Mouse (Mus musculus): Measurements from ENCODE around the gene Gpr162.
"Not testable (repeated sequence)": the region's sequence is repeated elsewhere in the genome, so short reads cannot be mapped to it uniquely, and the experiment has no call there.

Gpr162 gene

GRCm38 (mm10) chr6:124863658-124864298 lies at the start of gene Gpr162:
Gpr162 (minus strand) TSS chr6:124863983.
- DNase-seq (ENCODE audit: low read depth, low spot score), result peak; percentile 80

GRCm38 (mm10) chr6:124913214-124913613 lies 49.4 kb upstream of the Gpr162 start:
- DNase-seq (ENCODE audit: low read depth, low spot score), result no peak

DNA sequence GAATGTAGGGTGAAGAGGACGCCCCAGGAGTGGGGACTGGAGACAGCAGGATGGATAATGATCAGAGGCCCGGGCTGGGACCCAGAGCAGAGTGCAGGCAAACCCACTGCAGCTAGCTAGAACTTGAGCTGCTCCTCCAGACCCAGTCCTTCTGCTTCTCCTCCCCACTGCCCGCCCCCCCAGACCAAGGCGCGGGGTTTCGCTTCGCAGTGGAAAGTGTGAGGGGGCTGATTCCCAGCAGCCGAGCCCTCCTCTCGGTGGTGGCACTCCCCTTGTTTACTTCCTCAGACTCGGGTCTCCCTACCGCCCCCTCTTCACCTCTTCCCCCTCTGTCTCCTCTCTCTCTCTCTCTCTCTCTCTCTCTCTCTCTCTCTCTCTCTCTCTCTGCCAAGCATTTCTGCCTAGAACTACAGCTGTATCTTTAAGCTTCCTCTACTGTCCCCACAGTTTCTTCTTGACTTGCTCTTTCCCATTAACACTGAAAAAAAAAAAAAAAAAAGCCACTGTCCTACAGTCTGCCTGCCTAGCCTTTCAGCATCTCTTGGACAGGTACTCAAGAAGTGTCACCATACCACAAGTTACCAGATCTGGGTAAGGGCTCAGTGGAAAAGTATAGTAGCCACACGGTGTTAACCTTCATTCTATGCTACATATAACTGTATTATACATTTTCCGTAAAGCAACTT lies 47.9 kb upstream of the Gpr162 start, which contains the start of gene Lag3:
Gene Lag3 (minus strand): TSS at position 173 of the 686 bp plus-strand sequence.
- no peak for DNase-seq (ENCODE audit: low read depth, low spot score)

- no peak for DNase-seq (ENCODE audit: low read depth, low spot score)
These were observed 46.2 kb upstream of the Gpr162 start for GRCm38 (mm10) chr6:124910032-124910431.

DNA sequence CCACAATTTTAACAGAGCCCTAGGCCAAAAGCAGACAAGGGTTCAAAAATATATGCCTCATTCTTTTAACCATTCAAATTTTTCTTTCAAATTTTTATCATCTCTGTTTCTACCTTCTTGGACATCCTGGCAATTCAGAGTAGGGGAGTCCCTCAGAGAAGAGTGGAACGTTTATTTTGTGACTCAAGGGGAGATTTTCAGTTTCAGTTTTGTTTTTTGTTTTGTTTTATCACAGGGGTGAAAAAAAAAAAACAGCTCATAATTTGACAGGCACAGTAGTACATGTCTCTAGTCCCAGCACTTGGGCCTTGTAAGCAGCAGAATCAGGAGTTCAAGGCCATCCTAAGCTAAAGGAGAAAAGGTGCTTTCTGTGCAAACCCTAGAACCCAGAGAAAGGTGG lies 44.0 kb upstream of the Gpr162 start:
- no peak for DNase-seq (ENCODE audit: low read depth, low spot score)

DNA sequence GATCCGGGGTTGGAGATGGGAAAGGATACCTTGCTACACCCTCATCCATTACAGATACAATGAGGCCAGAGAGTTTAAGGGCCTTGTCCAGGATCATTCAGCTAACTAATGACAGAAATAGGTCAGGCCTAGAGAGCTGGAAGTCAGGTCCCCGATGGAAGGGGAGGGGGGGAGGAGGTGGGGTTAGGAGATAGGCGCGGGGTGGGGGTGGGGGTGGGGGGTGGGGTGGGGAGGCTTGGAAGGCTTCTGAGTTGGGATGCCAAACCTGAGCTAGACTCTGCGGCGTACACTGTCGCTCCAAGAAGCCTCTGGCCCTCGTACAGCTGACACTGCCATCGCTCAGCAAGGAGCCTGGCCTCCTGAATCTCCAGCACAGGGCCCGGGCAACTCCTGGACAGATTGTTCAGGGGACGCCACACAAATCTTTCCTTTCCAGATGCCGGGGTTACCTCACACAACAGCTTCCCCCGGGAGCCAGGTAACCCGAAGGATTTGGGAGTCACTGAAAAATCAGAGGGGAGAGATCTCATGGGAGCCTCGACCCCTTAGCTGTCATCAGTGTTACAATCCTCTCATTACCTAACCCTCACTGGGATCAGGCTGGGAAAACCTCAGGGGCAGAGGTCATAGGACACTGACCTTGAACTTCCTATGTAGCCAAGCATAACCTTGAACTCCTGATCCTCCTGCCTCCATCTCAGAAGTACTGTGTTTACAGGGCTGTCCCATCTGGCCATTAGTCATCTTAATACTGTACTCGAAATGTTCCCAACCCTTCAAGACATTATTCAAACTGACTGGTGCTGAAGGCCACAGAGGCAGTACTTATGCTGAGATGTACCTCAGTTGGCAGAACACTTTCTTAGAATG lies 41.4 kb upstream of the Gpr162 start:
- no peak for DNase-seq (ENCODE audit: low read depth, low spot score)

GRCm38 (mm10) chr6:124904161-124904981 lies 40.6 kb upstream of the Gpr162 start:
- DNase-seq (ENCODE audit: low read depth, low spot score), result peak; percentile 92

- DNase-seq (ENCODE audit: low read depth, low spot score), result peak; percentile 77
These were observed 39.9 kb upstream of the Gpr162 start for GRCm38 (mm10) chr6:124903580-124904151.

DNA sequence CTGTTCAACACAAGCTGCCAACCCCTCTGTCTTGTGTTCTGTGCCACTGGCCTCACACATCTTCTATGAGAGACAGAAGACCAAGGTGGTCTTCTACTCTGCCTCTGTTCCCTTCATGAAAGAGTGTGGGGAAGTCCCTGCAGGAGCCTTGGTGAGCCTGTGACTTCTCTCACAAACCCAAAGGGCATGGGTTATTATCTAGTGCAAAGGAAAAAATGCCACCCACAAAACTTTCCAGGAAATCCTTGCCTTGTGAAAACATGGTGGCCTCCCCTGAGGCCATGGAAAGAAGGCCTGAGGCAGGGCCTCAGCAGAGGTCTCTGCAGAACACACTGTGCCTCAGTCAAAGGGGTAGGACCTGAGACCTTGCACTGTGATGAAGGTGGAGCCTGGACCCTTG lies 38.1 kb upstream of the Gpr162 start:
- DNase-seq (ENCODE audit: low read depth, low spot score), result no peak

DNA sequence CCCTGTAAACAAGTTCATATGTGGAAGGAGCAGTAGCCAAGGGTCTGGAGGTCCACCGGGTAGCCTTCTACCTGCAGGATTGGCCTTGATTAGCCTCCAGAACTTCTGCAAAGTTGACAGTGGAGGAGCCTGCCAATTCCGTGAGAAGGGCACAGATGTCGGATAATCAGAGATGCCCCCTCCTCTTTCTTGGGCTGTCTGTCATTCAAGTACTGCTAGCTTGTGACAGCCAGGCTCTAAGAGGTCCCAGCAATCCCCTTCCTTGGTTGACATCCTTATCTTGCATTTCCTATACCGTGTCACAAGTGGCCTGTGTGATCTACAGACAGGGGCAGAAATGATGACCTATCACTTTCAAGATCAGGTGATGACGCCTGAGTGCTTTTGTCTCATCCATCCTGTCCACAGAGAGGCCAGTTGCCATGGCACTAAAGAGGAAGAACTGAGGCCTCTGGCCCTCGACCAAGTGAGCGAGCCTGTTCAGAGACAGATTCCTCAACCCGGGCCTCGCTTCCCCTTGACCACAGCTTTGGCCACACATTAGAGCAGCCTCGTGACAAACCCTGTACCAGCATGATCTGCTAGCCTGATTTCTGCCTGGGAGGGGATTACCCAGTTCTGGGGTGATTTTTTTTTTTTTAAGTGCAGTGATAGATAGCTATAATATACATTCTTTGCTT lies 37.2 kb upstream of the Gpr162 start:
- DNase-seq (ENCODE audit: low read depth, low spot score), result no peak

DNA sequence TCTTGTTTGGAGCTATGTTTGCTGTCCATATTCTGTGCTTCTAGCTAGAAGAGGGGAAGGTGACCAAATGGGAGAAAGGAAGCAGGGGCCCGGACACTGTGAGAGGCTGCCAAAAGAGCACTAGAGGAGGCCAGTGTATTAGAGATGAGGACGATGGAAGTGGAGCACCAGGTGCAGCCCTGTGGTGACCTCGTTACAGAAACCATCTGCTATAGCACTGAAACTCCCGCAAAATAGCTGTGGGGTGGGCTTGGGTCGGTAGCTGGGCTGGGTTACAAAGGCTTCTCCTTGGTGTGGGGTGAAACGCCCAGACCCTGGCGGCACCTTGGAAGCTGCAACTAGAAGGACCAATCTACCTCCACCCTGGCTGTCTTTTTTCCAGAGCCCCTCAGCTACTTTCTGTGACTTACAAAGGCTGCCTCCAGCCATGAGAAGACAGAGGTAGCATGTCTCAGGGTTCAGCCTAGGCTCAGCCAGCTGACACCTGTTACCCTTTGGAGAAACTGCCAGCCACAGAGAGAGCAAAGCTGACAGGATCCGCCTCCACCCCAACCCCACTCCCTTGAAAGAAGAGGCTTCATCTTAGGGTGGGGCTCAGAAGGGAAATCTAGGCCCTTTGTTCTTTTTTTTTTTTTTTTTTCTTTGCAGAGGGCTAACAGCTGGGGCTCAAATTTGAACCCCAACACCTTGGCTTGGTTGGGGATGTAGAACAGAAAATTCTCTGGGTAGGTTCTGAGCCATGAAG lies 36.4 kb upstream of the Gpr162 start:
- no peak for DNase-seq (ENCODE audit: low read depth, low spot score)

- DNase-seq (ENCODE audit: low read depth, low spot score), result no peak
These were observed 34.6 kb upstream of the Gpr162 start for GRCm38 (mm10) chr6:124898359-124898758.

DNA sequence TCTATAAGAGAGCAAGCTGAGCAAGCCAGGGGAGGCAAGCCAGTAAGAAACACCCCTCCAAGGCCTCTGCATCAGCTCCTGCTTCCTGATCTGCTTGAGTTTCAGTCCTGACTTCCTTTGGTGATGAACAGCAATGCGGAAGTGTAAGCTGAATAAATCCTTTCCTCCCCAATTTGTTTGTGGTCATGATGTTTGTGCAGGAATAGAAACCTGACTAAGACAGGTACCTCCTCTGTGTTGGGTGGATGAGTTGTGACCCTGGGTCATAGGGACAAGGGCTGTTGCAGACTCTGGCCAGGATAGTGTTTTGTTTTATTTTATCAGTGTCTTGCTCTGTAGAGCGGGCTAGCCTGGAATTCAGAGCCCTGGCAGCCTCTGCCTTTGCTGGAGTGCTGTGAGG lies 30.3 kb upstream of the Gpr162 start:
- not testable (repeated sequence) for DNase-seq (ENCODE audit: low read depth, low spot score)

DNA sequence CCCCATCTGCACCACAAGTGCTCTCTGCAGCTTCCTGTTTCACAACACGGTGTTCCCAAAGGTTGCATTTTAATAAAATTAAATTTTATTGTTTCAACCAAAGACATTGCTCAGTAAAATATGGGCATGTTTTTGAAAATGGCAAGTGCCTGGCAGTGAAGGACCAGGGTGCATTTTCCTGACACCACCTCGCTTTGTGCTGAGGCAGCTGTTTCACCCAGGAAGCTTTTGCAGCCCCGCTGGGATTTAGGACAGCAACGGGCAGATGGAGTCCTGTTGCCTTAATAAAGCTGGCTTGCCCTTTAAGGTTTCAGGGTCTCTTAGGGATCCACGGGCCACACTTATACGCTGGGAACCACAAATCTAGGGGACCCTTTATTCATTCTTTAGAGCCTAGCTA lies 27.2 kb upstream of the Gpr162 start:
- DNase-seq (ENCODE audit: low read depth, low spot score), result no peak

DNA sequence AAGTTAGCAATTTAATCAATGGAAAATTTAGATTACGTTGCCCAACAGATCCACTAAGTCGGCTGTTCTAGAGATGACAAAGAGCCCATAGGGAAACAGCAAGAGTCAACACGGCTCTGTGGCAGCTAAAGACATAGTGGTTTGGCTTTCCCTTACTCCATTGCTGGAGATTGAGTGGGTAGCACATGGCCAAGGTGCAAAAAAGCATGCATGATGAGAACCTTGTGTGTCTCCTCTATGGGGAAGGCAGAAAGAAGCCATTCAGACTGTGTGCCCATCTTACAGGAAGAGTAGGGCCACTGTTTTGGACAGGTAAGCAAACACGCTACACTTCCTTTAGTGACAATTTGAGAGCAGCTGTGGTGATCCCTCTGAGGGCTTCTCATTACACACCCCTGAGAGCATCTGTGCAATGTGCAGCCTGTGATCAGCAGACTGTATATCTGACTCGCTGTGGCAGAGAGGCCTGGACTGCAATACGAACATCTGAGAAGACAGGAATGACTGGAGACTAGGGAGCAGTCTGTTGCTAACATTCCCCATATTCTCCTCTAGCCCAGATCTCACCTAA lies 24.9 kb upstream of the Gpr162 start:
- DNase-seq (ENCODE audit: low read depth, low spot score), result no peak

GRCm38 (mm10) chr6:124887986-124888385 lies 24.2 kb upstream of the Gpr162 start, which contains the start of gene Cd4:
Cd4 (minus strand) TSS chr6:124888221.
- no peak for DNase-seq (ENCODE audit: low read depth, low spot score)

DNA sequence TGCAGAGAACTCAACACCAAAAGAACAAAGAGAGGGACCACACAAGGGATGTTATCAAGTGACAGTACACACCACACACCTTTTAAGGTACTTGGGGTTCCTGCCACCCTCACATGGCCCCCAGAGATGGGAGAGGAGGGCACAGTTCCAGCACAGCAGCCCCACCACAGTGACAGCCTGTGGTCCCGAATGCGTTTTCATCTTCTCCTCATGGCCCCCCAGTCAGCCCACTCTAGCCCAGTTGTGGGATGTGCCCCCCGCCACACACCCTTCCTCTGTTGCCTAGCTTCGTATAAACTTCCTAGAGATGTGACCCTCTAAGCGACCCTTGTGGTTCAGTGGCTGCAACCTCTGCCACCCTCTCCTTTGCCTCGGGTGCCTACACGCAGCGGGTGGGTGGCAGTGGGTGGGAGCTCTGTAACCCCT lies 22.2 kb upstream of the Gpr162 start:
- DNase-seq (ENCODE audit: low read depth, low spot score), result no peak

DNA sequence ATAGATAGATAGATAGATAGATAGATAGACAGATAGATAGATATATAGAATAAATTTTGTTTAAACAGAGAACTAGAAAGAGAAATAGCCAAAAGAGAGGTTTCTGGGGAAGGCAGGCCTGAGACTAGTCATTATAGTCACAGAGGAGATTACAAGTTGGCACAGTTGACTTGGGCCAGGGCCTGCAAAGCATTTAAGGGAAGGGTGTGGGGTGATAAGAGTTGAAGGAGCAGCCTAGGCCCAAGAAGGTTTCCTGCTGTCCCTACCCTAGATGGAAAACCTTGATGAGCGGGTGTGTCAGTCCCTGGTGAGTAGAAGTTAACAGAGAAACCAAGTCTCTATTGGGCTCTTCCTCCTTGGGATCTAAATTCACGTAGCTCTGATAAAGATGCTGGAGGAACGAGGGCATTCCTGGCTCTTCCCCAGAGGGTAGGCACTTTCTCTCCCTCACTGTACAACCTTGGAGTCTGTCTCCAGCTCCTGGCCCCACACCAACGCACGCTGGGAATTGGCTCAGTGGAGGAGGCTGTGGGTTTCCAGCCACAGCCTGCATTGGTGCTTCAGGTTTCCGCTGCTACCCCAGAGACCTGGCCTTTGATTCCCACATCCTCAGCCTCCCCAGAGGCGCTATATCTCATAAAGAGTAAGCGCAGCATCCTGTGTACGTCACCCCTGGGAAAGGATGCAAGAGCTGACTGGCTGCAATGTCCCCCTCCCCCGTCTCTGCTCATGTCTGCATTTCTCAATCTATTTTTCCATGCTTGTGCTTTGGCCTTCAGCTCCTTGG lies 21.1 kb upstream of the Gpr162 start:
- no peak for DNase-seq (ENCODE audit: low read depth, low spot score)

- no peak for DNase-seq (ENCODE audit: low read depth, low spot score)
These were observed 19.6 kb upstream of the Gpr162 start for GRCm38 (mm10) chr6:124883351-124883750.
